18 mouse cellular contexts compared by ENCODE assay signal in genomic region chr1:166122114-166122513, GRCm38 (mm10). TPM values are rescaled to one million over a fixed set of nuclear protein-coding genes. Genes with fewer than 3 reads are reported as not detected.
"Had no signal": no experiment of that assay in that cellular context is flagged by ENCODE, and none has a peak within 500 bp of the region (broad histone marks: within the 10 kb centered on the region; RNA-seq: fewer than 3 reads in every experiment).

No protein-coding gene starts in this region.

- H3K4me3 ChIP-seq: kidney, embryonic 15.5 days; left cerebral cortex, adult 2 months; limb, embryonic 15.5 days; liver, embryonic 12.5 days; midbrain, embryonic 10.5 days; myocyte; neural tube, embryonic 15.5 days had no signal

- H3K27ac ChIP-seq: kidney, embryonic 15.5 days; left cerebral cortex, adult 2 months; limb, embryonic 15.5 days; liver, embryonic 12.5 days; midbrain, embryonic 10.5 days; neural tube, embryonic 15.5 days had no signal

- ATAC-seq: liver, embryonic 12.5 days had no signal

- H3K4me2 ChIP-seq: kidney, embryonic 15.5 days; limb, embryonic 15.5 days; liver, embryonic 12.5 days; neural tube, embryonic 15.5 days had no signal

- DNase-seq: kidney, adult 2 months; kidney, postnatal 14 days; lung, postnatal 4 days; midbrain, embryonic 14.5 days; right cerebral cortex, adult 18-20 months; right cerebral cortex, postnatal 25 days; thymus, adult 2 months; thymus, postnatal 25 days had no signal

- H3K9me3 ChIP-seq: kidney, embryonic 15.5 days; limb, embryonic 15.5 days; liver, embryonic 12.5 days; midbrain, embryonic 10.5 days; neural tube, embryonic 15.5 days had no signal

- H3K36me3 ChIP-seq: kidney, embryonic 15.5 days; limb, embryonic 15.5 days; liver, embryonic 12.5 days; midbrain, embryonic 10.5 days; neural tube, embryonic 15.5 days had no signal

- H3K9ac ChIP-seq: kidney, embryonic 15.5 days; limb, embryonic 15.5 days; liver, embryonic 12.5 days; neural tube, embryonic 15.5 days had no signal

- H3K27me3 ChIP-seq: kidney, embryonic 15.5 days; limb, embryonic 15.5 days; liver, embryonic 12.5 days; neural tube, embryonic 15.5 days had no signal

RNA-seq across cellular contexts. Expression of gene Dusp27, which starts 5.6 kb away (rescaled TPM):
- total RNA-seq: megakaryocyte, adult 5-6 weeks had no signal

RNA-seq across cellular contexts. Expression of gene Gpa33, which starts 7.9 kb away (rescaled TPM):
- total RNA-seq: layer of hippocampus, postnatal 14 days; left cerebral cortex, adult 2 months; left cerebral cortex, postnatal 14 days; megakaryocyte, adult 5-6 weeks had no signal
- polyA plus RNA-seq: liver, embryonic 12.5 days; midbrain, embryonic 14.5 days; neural tube, embryonic 15.5 days had no signal
